Mouse (Mus musculus) liver, embryonic 14.5 days (tissue): Measurements from ENCODE around the gene Cmip.

Source experiments
- CTCF ChIP-seq: IDR thresholded peaks from 2 replicates; pipeline ENCODE4 v1.5.1; 2016; ENCODE audit warnings: antibody characterized with exemption, low read depth, control low read depth
- EP300 ChIP-seq: IDR thresholded peaks from 2 replicates; pipeline ENCODE4 v1.6.1; 2016; ENCODE audit warnings: antibody characterized with exemption, low read depth

DNA sequence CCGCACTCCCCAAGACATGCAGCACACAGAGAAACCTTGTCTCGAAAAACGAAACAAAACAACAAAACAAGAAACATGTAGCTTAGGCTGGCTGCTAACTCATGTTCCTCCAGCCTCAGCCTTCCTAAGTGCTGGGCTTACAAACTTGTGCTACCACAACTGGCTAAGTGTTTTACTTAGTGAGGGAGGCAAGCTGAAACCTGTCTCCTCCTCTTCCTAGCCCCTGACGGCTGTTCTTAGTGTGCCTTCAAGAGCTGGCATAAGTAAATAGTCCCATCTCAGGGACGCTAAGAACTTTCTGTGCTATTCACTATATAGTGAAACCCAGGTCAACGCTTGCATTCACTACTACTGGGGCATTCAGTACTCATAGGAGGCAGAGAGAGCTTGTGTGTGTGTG is 2.4 kb upstream of the Cmip start:
- TF ChIP-seq CTCF = no peak
- no peak for TF ChIP-seq EP300
